Mouse (Mus musculus): ENCODE results near the gene Ick. TPM values are rescaled to one million over a fixed set of nuclear protein-coding genes. Genes with fewer than 3 reads are reported as not detected.

Gene Ick
- polyA plus RNA-seq, 1 experiment, result 8.4 TPM

GRCm38 (mm10) chr9:78088521-78088920, 20.5 kb upstream of the Ick start:
- Histone ChIP-seq H3K4me3 (ENCODE audit: control insufficient read depth, low read depth, low read length) (no peak overlapping the region), H3K27ac (ENCODE audit: control insufficient read depth, insufficient read depth, low read depth, low read length) (no peak overlapping the region), H3K4me1 (ENCODE audit: control insufficient read depth, insufficient read depth, low read length) (no peaks in the 10 kb centered on the region; the same call in 1 of the 2 replicates), H3K27me3 (ENCODE audit: control insufficient read depth, insufficient read depth, low read length) (no peaks in the 10 kb centered on the region), H3K36me3 (ENCODE audit: control insufficient read depth, insufficient read depth, low read length) (peaks cover 6% of the 10 kb centered on the region)
- TF ChIP-seq POLR2A (IDR thresholded peaks at IDR 0.05; ENCODE audit: control insufficient read depth, low read depth, low read length) (no peak), CTCF (IDR thresholded peaks at IDR 0.05; ENCODE audit: control insufficient read depth, insufficient read depth, insufficient replicate concordance, low read depth, low read length) (no peak)

- TF ChIP-seq CTCF (IDR thresholded peaks at IDR 0.05; ENCODE audit: control insufficient read depth, insufficient read depth, insufficient replicate concordance, low read depth, low read length), result no peak
- TF ChIP-seq POLR2A (IDR thresholded peaks at IDR 0.05; ENCODE audit: control insufficient read depth, low read depth, low read length), result no peak
- Histone ChIP-seq H3K27ac (ENCODE audit: control insufficient read depth, insufficient read depth, low read depth, low read length) (no peak overlapping the region), H3K27me3 (ENCODE audit: control insufficient read depth, insufficient read depth, low read length) (no peaks in the 10 kb centered on the region), H3K4me3 (ENCODE audit: control insufficient read depth, low read depth, low read length) (no peak overlapping the region), H3K4me1 (ENCODE audit: control insufficient read depth, insufficient read depth, low read length) (no peaks in the 10 kb centered on the region; the same call in 1 of the 2 replicates), H3K36me3 (ENCODE audit: control insufficient read depth, insufficient read depth, low read length) (peaks cover 6% of the 10 kb centered on the region)
Observed at GRCm38 (mm10) chr9:78088971-78089370, 20.0 kb upstream of the Ick start.

- Histone ChIP-seq H3K27me3 (ENCODE audit: control insufficient read depth, insufficient read depth, low read length) (no peaks in the 10 kb centered on the region), H3K27ac (ENCODE audit: control insufficient read depth, insufficient read depth, low read depth, low read length) (no peak overlapping the region), H3K4me3 (ENCODE audit: control insufficient read depth, low read depth, low read length) (no peak overlapping the region), H3K4me1 (ENCODE audit: control insufficient read depth, insufficient read depth, low read length) (no peaks in the 10 kb centered on the region; the same call in 1 of the 2 replicates), H3K36me3 (ENCODE audit: control insufficient read depth, insufficient read depth, low read length) (peaks cover 6% of the 10 kb centered on the region)
- no peak for TF ChIP-seq POLR2A (IDR thresholded peaks at IDR 0.05; ENCODE audit: control insufficient read depth, low read depth, low read length)
- TF ChIP-seq CTCF (IDR thresholded peaks at IDR 0.05; ENCODE audit: control insufficient read depth, insufficient read depth, insufficient replicate concordance, low read depth, low read length), result no peak
Observed at GRCm38 (mm10) chr9:78089906-78090305, 19.1 kb upstream of the Ick start.

- Histone ChIP-seq H3K27me3 (ENCODE audit: control insufficient read depth, insufficient read depth, low read length) (no peaks in the 10 kb centered on the region), H3K4me3 (ENCODE audit: control insufficient read depth, low read depth, low read length) (no peak overlapping the region), H3K36me3 (ENCODE audit: control insufficient read depth, insufficient read depth, low read length) (peaks cover 5% of the 10 kb centered on the region), H3K4me1 (ENCODE audit: control insufficient read depth, insufficient read depth, low read length) (no peaks in the 10 kb centered on the region; the same call in 1 of the 2 replicates), H3K27ac (ENCODE audit: control insufficient read depth, insufficient read depth, low read depth, low read length) (no peak overlapping the region)
- TF ChIP-seq CTCF (IDR thresholded peaks at IDR 0.05; ENCODE audit: control insufficient read depth, insufficient read depth, insufficient replicate concordance, low read depth, low read length) (no peak), POLR2A (IDR thresholded peaks at IDR 0.05; ENCODE audit: control insufficient read depth, low read depth, low read length) (no peak)
Observed at GRCm38 (mm10) chr9:78090596-78090995, 18.4 kb upstream of the Ick start.

GRCm38 (mm10) chr9:78095686-78096085, 13.3 kb upstream of the Ick start:
- TF ChIP-seq POLR2A (IDR thresholded peaks at IDR 0.05; ENCODE audit: control insufficient read depth, low read depth, low read length) (no peak), CTCF (IDR thresholded peaks at IDR 0.05; ENCODE audit: control insufficient read depth, insufficient read depth, insufficient replicate concordance, low read depth, low read length) (no peak)
- H3K27ac ChIP-seq (ENCODE audit: control insufficient read depth, insufficient read depth, low read depth, low read length), result no peak overlapping the region
- H3K4me1 ChIP-seq (ENCODE audit: control insufficient read depth, insufficient read depth, low read length), result no peaks in the 10 kb centered on the region
- H3K4me3 ChIP-seq (ENCODE audit: control insufficient read depth, low read depth, low read length), result no peak overlapping the region
- peaks cover 1% of the 10 kb centered on the region for H3K36me3 ChIP-seq (ENCODE audit: control insufficient read depth, insufficient read depth, low read length)
- H3K27me3 ChIP-seq (ENCODE audit: control insufficient read depth, insufficient read depth, low read length), result no peaks in the 10 kb centered on the region

GRCm38 (mm10) chr9:78096376-78096775, 12.6 kb upstream of the Ick start:
- no peak overlapping the region for H3K27ac ChIP-seq (ENCODE audit: control insufficient read depth, insufficient read depth, low read depth, low read length)
- no peaks in the 10 kb centered on the region for H3K4me1 ChIP-seq (ENCODE audit: control insufficient read depth, insufficient read depth, low read length)
- no peak overlapping the region for H3K4me3 ChIP-seq (ENCODE audit: control insufficient read depth, low read depth, low read length)
- H3K36me3 ChIP-seq (ENCODE audit: control insufficient read depth, insufficient read depth, low read length), result peaks cover 1% of the 10 kb centered on the region
- H3K27me3 ChIP-seq (ENCODE audit: control insufficient read depth, insufficient read depth, low read length), result no peaks in the 10 kb centered on the region
- TF ChIP-seq CTCF (IDR thresholded peaks at IDR 0.05; ENCODE audit: control insufficient read depth, insufficient read depth, insufficient replicate concordance, low read depth, low read length) (no peak), POLR2A (IDR thresholded peaks at IDR 0.05; ENCODE audit: control insufficient read depth, low read depth, low read length) (no peak)

GRCm38 (mm10) chr9:78100956-78101355, 8.0 kb upstream of the Ick start:
- no peak for TF ChIP-seq CTCF (IDR thresholded peaks at IDR 0.05; ENCODE audit: control insufficient read depth, insufficient read depth, insufficient replicate concordance, low read depth, low read length)
- no peak for TF ChIP-seq POLR2A (IDR thresholded peaks at IDR 0.05; ENCODE audit: control insufficient read depth, low read depth, low read length)
- Histone ChIP-seq H3K27me3 (ENCODE audit: control insufficient read depth, insufficient read depth, low read length) (no peaks in the 10 kb centered on the region), H3K4me1 (ENCODE audit: control insufficient read depth, insufficient read depth, low read length) (no peaks in the 10 kb centered on the region), H3K27ac (ENCODE audit: control insufficient read depth, insufficient read depth, low read depth, low read length) (no peak overlapping the region), H3K36me3 (ENCODE audit: control insufficient read depth, insufficient read depth, low read length) (peaks cover 4% of the 10 kb centered on the region; the same call in 1 of the 2 replicates), H3K4me3 (ENCODE audit: control insufficient read depth, low read depth, low read length) (no peak overlapping the region)

GRCm38 (mm10) chr9:78101431-78101830, 7.6 kb upstream of the Ick start:
- Histone ChIP-seq H3K4me1 (ENCODE audit: control insufficient read depth, insufficient read depth, low read length) (no peaks in the 10 kb centered on the region), H3K36me3 (ENCODE audit: control insufficient read depth, insufficient read depth, low read length) (peaks cover 4% of the 10 kb centered on the region; the same call in 1 of the 2 replicates), H3K27ac (ENCODE audit: control insufficient read depth, insufficient read depth, low read depth, low read length) (no peak overlapping the region), H3K27me3 (ENCODE audit: control insufficient read depth, insufficient read depth, low read length) (no peaks in the 10 kb centered on the region), H3K4me3 (ENCODE audit: control insufficient read depth, low read depth, low read length) (no peak overlapping the region)
- TF ChIP-seq POLR2A (IDR thresholded peaks at IDR 0.05; ENCODE audit: control insufficient read depth, low read depth, low read length) (no peak), CTCF (IDR thresholded peaks at IDR 0.05; ENCODE audit: control insufficient read depth, insufficient read depth, insufficient replicate concordance, low read depth, low read length) (no peak)
